Mouse (Mus musculus): ENCODE results near the gene Trim72.

- TF ChIP-seq CHD2 (IDR thresholded peaks at IDR 0.05; ENCODE audit: low read depth, low read length) (no peak), MAFK (IDR thresholded peaks at IDR 0.05; ENCODE audit: insufficient read depth, low read depth, low read length) (no peak), HCFC1 (IDR thresholded peaks at IDR 0.05; ENCODE audit: borderline replicate concordance, insufficient read depth, low read length) (no peak), ZNF384 (IDR thresholded peaks at IDR 0.05; ENCODE audit: low read depth, low read length) (no peak), ZC3H11A (IDR thresholded peaks at IDR 0.05; ENCODE audit: borderline replicate concordance, low read depth, low read length) (no peak)
Measured at GRCm38 (mm10) chr7:127974413-127974930, 29.3 kb upstream of the Trim72 start.
